Comparison of ENCODE assay signal across 10 mouse cellular contexts in genomic region chr7:43668582-43668981, GRCm38 (mm10). TPM values are rescaled to one million over a fixed set of nuclear protein-coding genes. Genes with fewer than 3 reads are reported as not detected.
A peak's percentile ranks its signal among the peaks of the same experiment; 100 is the strongest.
DNase-seq lines count a peak whose midpoint lies in the region; ATAC-seq lines count a peak whose summit lies in the region.
"Had no signal": no experiment of that assay in that cellular context is flagged by ENCODE, and none has a peak within 500 bp of the region (broad histone marks: within the 10 kb centered on the region; RNA-seq: fewer than 3 reads in every experiment).

No protein-coding gene starts in this region.

- no peaks in the 10 kb centered on the region for H3K9me3 ChIP-seq in forebrain, embryonic 14.5 days (replicated peaks; ENCODE audit: control insufficient read depth, low read length)
- H3K9me3 ChIP-seq in forebrain, embryonic 13.5 days (replicated peaks), result no peaks in the 10 kb centered on the region
- H3K9me3 ChIP-seq in midbrain, embryonic 10.5 days (replicated peaks), result no peaks in the 10 kb centered on the region
- no peaks in the 10 kb centered on the region for H3K9me3 ChIP-seq in midbrain, embryonic 15.5 days

- ATAC-seq in forebrain, embryonic 14.5 days, result no peak
- no peak for ATAC-seq in forebrain, embryonic 13.5 days
- ATAC-seq in midbrain, embryonic 15.5 days (replicated peaks), result no peak
- ATAC-seq: midbrain, embryonic 16.5 days had no signal

- no peak overlapping the region for H3K9ac ChIP-seq in forebrain, embryonic 14.5 days (ENCODE audit: low read length)
- no peak overlapping the region for H3K9ac ChIP-seq in forebrain, embryonic 13.5 days
- H3K9ac ChIP-seq in midbrain, embryonic 15.5 days, result no peak overlapping the region

- no peak overlapping the region for H3K4me3 ChIP-seq in forebrain, embryonic 14.5 days (ENCODE audit: low read depth, low read length)
- no peak overlapping the region for H3K4me3 ChIP-seq in forebrain, embryonic 13.5 days
- no peak overlapping the region for H3K4me3 ChIP-seq in midbrain, embryonic 10.5 days
- no peak overlapping the region for H3K4me3 ChIP-seq in midbrain, embryonic 15.5 days

- no peak overlapping the region for H3K27ac ChIP-seq in forebrain, embryonic 14.5 days (ENCODE audit: low read depth, low read length)
- no peak overlapping the region for H3K27ac ChIP-seq in forebrain, embryonic 13.5 days
- no peak overlapping the region for H3K27ac ChIP-seq in midbrain, embryonic 10.5 days (replicated peaks)
- H3K27ac ChIP-seq in midbrain, embryonic 15.5 days, result no peak overlapping the region

- H3K36me3 ChIP-seq in forebrain, embryonic 14.5 days (ENCODE audit: control insufficient read depth, insufficient read depth, low read length), result no peaks in the 10 kb centered on the region
- no peaks in the 10 kb centered on the region for H3K36me3 ChIP-seq in forebrain, embryonic 13.5 days (ENCODE audit: poor library complexity, severe bottlenecking)
- H3K36me3 ChIP-seq in midbrain, embryonic 10.5 days, result no peaks in the 10 kb centered on the region
- no peaks in the 10 kb centered on the region for H3K36me3 ChIP-seq in midbrain, embryonic 15.5 days (replicated peaks)

- peaks cover 3% of the 10 kb centered on the region; the same call in 1 of the 2 replicates for H3K4me1 ChIP-seq in forebrain, embryonic 14.5 days (ENCODE audit: control insufficient read depth, insufficient read depth, low read length)
- peaks cover 9% of the 10 kb centered on the region for H3K4me1 ChIP-seq in forebrain, embryonic 13.5 days
- peaks cover 14% of the 10 kb centered on the region for H3K4me1 ChIP-seq in midbrain, embryonic 10.5 days
- H3K4me1 ChIP-seq in midbrain, embryonic 15.5 days, result peaks cover 10% of the 10 kb centered on the region

- no peaks in the 10 kb centered on the region for H3K27me3 ChIP-seq in forebrain, embryonic 14.5 days (replicated peaks; ENCODE audit: control insufficient read depth, insufficient read depth, low read length)
- no peaks in the 10 kb centered on the region for H3K27me3 ChIP-seq in forebrain, embryonic 13.5 days
- H3K27me3 ChIP-seq in midbrain, embryonic 10.5 days (ENCODE audit: low read depth, poor library complexity, severe bottlenecking), result no peaks in the 10 kb centered on the region
- no peaks in the 10 kb centered on the region for H3K27me3 ChIP-seq in midbrain, embryonic 15.5 days (replicated peaks)

- DNase-seq in forebrain, embryonic 14.5 days (ENCODE audit: low spot score), result peak; percentile 13
- peak; percentile 26 for DNase-seq in midbrain, embryonic 10.5 days (ENCODE audit: low spot score)
- DNase-seq in embryo, embryonic 9.5 days (ENCODE audit: extremely low spot score), result peak; percentile 39
- DNase-seq in thymus, postnatal 25 days, result peak; percentile 42
- no peak for DNase-seq in right cerebral cortex, postnatal 36 days (ENCODE audit: low spot score in 2 of 2)
- no peak for DNase-seq in cerebellum, adult 18-20 months
- DNase-seq: layer of hippocampus, adult 9-11 months had no signal

- H3K4me2 ChIP-seq in forebrain, embryonic 14.5 days (ENCODE audit: low read length), result no peak overlapping the region
- H3K4me2 ChIP-seq in forebrain, embryonic 13.5 days, result no peak overlapping the region
- H3K4me2 ChIP-seq in midbrain, embryonic 15.5 days, result no peak overlapping the region

- 14% methylated on average over 3 of the region's 3 CpGs for WGBS in forebrain, embryonic 14.5 days
- 23% methylated on average over 3 of the region's 3 CpGs for WGBS in forebrain, embryonic 13.5 days
- WGBS in midbrain, embryonic 10.5 days, result 22% methylated on average over 3 of the region's 3 CpGs
- 13% methylated on average over 3 of the region's 3 CpGs for WGBS in midbrain, embryonic 15.5 days

RNA-seq across cellular contexts. Expression of gene Ctu1, which starts 3.2 kb away (rescaled TPM):
- polyA plus RNA-seq in forebrain, embryonic 14.5 days (2014; fragmentation: Nextera tagmentation; extraction: Ambion mirVana), result 18.9 and 20.6 TPM in 2 replicates
- polyA plus RNA-seq in forebrain, embryonic 13.5 days (2015; fragmentation: Nextera tagmentation; extraction: Ambion mirVana), result 20.2 and 23.1 TPM in 2 replicates
- polyA plus RNA-seq in midbrain, embryonic 10.5 days (2016; fragmentation: Nextera tagmentation; extraction: Ambion mirVana), result 17.4 and 17.5 TPM in 2 replicates
- polyA plus RNA-seq in midbrain, embryonic 15.5 days (2015; fragmentation: Nextera tagmentation; extraction: Ambion mirVana), result 27.6 and 33.8 TPM in 2 replicates

RNA-seq across cellular contexts. Expression of gene Siglece, which starts 8.6 kb away (rescaled TPM):
- polyA plus RNA-seq in forebrain, embryonic 14.5 days (2014; fragmentation: Nextera tagmentation; extraction: Ambion mirVana), result 0.19 and 0.42 TPM in 2 replicates
- polyA plus RNA-seq in forebrain, embryonic 13.5 days (2015; fragmentation: Nextera tagmentation; extraction: Ambion mirVana), result 0.17 and 0.28 TPM in 2 replicates
- polyA plus RNA-seq in midbrain, embryonic 10.5 days (2016; fragmentation: Nextera tagmentation; extraction: Ambion mirVana), result 0.16 and 0.66 TPM in 2 replicates
- polyA plus RNA-seq in midbrain, embryonic 15.5 days (2015; fragmentation: Nextera tagmentation; extraction: Ambion mirVana), result 0.47 and 0.53 TPM in 2 replicates

RNA-seq across cellular contexts. Expression of gene Klk14, which starts 21.6 kb away (rescaled TPM):
- polyA plus RNA-seq in forebrain, embryonic 14.5 days (2014; fragmentation: Nextera tagmentation; extraction: Ambion mirVana), result not detected in 2 replicates
- not detected in 2 replicates for polyA plus RNA-seq in forebrain, embryonic 13.5 days (2015; fragmentation: Nextera tagmentation; extraction: Ambion mirVana)
- polyA plus RNA-seq in midbrain, embryonic 10.5 days (2016; fragmentation: Nextera tagmentation; extraction: Ambion mirVana), result not detected in 2 replicates
- not detected in 2 replicates for polyA plus RNA-seq in midbrain, embryonic 15.5 days (2015; fragmentation: Nextera tagmentation; extraction: Ambion mirVana)
- polyA plus RNA-seq: midbrain, embryonic 16.5 days had no signal

RNA-seq across cellular contexts. Expression of gene Ceacam18, which starts 34.1 kb away (rescaled TPM):
- polyA plus RNA-seq in forebrain, embryonic 14.5 days (2014; fragmentation: Nextera tagmentation; extraction: Ambion mirVana), result not detected in 2 replicates
- not detected in 2 replicates for polyA plus RNA-seq in forebrain, embryonic 13.5 days (2015; fragmentation: Nextera tagmentation; extraction: Ambion mirVana)
- not detected in 2 replicates for polyA plus RNA-seq in midbrain, embryonic 10.5 days (2016; fragmentation: Nextera tagmentation; extraction: Ambion mirVana)
- polyA plus RNA-seq in midbrain, embryonic 15.5 days (2015; fragmentation: Nextera tagmentation; extraction: Ambion mirVana), result not detected in 2 replicates

RNA-seq across cellular contexts. Expression of gene Klk13, which starts 43.8 kb away (rescaled TPM):
- not detected in 2 replicates for polyA plus RNA-seq in forebrain, embryonic 14.5 days (2014; fragmentation: Nextera tagmentation; extraction: Ambion mirVana)
- not detected in 2 replicates for polyA plus RNA-seq in forebrain, embryonic 13.5 days (2015; fragmentation: Nextera tagmentation; extraction: Ambion mirVana)
- polyA plus RNA-seq in midbrain, embryonic 10.5 days (2016; fragmentation: Nextera tagmentation; extraction: Ambion mirVana), result 0.21 and 0.33 TPM in 2 replicates
- polyA plus RNA-seq in midbrain, embryonic 15.5 days (2015; fragmentation: Nextera tagmentation; extraction: Ambion mirVana), result 0.13 and 0.21 TPM in 2 replicates

Comparison
In these comparisons a context has a peak if more than half of its experiments do, and no peak if none do; other contexts are left out.
1. DNase-seq: peak in forebrain, embryonic 14.5 days (single experiment), midbrain, embryonic 10.5 days (single experiment), embryo, embryonic 9.5 days (single experiment) and thymus, postnatal 25 days (single experiment); none in right cerebral cortex, postnatal 36 days (0 of 2) and cerebellum, adult 18-20 months (0 of 2).